Mouse (Mus musculus): ENCODE data around the gene Pex11g.

The Pex11g gene

GRCm38 (mm10) chr8:3416846-3417245 lies 50.6 kb downstream of the Pex11g start:
- DNase-seq (ENCODE audit: low read depth, low spot score), result peak; percentile 41

GRCm38 (mm10) chr8:3415661-3416060 lies 51.8 kb downstream of the Pex11g start:
- no peak for DNase-seq (ENCODE audit: low read depth, low spot score)

GRCm38 (mm10) chr8:3415259-3415658 lies 52.2 kb downstream of the Pex11g start:
- DNase-seq (ENCODE audit: low read depth, low spot score), result no peak

DNA sequence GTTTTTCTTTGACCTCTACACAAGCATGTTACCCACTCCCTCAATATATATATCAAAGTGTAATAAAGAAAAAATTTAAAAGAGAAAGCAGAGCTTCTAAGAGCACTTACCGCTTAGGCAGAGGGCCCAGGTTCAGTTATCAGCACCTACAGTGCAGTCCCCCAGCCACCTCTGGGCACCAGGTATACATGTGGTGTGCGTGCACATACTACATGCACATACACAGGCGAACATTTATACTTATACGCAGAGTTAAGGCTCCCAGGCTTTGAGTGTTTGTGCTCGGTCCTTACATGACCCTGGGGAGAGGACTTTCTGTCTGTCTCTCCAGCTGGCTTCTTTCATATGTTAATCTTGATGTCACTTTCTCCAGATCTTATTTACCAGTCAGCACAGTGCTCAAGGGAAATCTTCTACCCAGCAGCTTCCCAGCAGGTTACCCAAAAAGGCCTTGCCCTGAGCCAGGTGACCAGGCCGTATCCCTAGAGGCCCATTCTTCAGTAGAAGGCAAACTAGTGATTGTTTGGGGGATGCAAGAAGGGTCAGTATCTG lies 52.8 kb downstream of the Pex11g start:
- DNase-seq (ENCODE audit: low read depth, low spot score), result no peak

DNA sequence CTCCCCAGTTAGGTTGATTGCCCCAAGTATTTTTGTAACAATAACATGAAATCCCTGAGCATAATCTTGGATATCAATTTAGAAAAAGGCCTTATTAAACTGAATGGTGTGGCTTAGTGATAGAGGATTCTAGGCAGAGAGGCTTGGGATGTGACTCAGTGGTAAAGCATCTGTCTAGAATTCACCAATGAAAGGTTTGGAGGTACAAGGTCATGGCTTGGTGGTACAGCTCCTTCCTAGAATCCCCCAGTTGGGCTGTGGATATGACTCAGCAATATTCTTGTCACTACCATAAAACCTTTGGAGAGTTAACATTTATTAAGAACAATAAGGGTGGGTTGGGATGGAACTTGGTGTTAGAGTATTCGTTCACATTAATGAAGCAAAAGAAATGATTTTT lies 54.7 kb downstream of the Pex11g start:
- DNase-seq (ENCODE audit: low read depth, low spot score), result no peak

DNA sequence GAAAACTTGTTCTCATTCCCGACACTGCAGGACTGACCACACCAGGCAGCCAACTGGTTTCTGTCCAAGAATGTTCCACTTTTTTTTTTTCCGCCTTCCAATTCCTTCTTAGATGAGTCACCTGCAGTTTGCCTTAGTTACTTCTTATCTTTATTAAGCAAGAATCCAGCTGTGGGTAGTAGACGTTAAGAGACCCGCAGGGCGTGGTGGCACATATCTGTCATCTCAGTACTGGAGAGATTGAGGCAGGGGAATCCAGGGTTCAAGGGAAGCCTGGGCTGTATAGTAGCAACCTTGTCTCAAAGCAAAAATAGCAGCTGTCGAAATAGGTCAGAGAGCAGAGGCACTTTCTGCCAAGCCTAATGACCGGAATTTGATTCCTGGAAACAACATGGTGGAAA lies 55.6 kb downstream of the Pex11g start:
- DNase-seq (ENCODE audit: low read depth, low spot score), result no peak

- DNase-seq (ENCODE audit: low read depth, low spot score), result no peak
These were observed 56.4 kb downstream of the Pex11g start for GRCm38 (mm10) chr8:3411085-3411484.

DNA sequence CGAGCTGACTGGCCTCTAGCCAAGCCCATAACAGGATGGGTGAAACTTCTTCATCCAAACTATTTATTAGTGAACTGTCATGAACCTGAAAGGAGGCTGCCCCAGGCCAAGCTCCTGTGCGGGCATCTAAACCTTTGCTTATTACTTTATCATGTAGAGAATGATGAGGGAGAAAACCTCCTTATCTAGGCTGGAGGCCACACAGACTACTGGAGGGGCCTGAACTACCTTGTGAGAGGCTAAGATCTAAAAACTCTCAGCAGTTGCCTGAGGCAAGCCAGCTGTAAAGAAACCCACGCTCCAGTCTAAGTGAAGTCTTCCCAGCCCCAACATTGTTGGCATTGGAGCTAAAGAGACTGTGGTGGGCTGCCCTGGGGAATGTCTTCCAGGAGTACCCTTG lies 60.1 kb downstream of the Pex11g start:
- DNase-seq (ENCODE audit: low read depth, low spot score), result no peak

Measured in mesoderm, embryonic 11.5 days (tissue).